Mouse (Mus musculus): ENCODE results near the gene Usp49.

The Usp49 gene

DNA sequence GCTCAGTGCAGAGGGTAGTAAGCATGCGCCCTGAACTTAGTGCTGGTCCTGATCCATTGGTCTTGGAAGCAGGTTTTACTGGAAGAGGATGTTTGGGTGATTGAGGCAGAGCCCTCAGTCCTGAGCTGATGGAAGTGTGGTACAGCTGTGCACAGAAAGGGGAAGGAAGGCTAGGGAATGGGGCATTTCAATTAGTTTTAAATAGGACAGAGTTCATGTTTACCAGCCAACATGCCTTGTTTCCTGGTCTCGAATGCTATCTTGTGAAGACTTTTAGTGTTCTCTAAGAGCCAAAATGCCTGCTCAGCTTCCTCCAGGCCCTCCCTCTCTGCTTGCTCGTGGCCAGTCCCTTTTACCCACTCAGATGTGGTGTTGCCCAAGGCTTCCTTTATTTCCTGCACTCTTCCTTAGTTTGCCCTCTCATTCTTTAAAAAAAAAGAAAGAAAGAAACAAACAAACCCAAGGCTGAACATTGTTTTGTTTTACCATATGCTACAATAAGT lies 28.3 kb downstream of the Usp49 start:
- ChIA-PET CTCF (interaction anchor here in 1 of 4 experiments (0.5 kb wide), 1 partner anchor 196 kb away, joined by 10 read pairs; no protein-coding TSS in a partner anchor), POLR2A (interaction anchor here in 2 of 4 experiments (0.6 to 0.9 kb wide), 2 partner anchors 12 to 14 kb away, joined by 3 to 5 read pairs; no protein-coding TSS in a partner anchor)

DNA sequence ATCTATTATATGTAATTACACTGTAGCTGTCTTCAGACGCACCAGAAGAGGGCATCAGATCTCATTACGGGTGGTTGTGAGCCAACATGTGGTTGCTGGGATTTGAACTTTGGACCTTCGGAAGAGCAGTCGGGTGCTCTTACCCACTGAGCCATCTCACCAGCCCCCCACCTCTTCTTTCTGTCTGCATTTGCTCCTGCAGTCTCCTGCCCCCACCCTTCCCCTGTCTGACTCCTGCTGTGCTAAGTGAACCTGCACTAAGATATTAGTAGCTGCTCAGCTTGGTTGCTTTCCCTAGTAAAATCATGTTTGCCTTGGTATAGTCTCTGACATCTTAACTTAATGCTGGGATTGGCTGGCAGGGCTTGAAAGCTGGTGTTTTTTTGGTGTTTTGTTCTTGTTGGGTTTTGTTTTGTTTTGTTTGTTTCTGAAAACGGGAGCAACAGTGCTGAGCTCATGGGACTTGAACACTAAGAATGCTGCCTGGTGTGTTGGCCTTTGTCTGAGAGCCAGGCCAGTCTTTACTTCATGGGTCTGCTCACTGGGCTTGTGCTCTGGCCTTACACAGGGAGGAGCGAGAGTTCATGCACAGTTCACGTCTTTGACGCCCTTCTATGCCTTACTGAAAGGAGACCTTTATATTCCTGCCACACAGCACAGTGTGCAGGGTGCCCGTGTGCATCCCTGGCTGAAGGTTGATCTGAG lies 32.7 kb downstream of the Usp49 start:
- POLR2A ChIA-PET, result interaction anchor here in 2 of 4 experiments (0.6 to 3.1 kb wide), 11 partner anchors 8 to 178 kb away, joined by 3 to 17 read pairs (median 4); partner anchors contain the start of gene Frs3 (in 1 of the 2)
- CTCF ChIA-PET, result interaction anchor here (0.5 to 3.1 kb wide), 11 partner anchors 9 to 255 kb away, joined by 3 to 19 read pairs (median 4); partner anchors contain the start of genes Frs3 (in 1 of the 4), Gm21981 (in 1 of the 4) and Prickle4 (in 1 of the 4)

DNA sequence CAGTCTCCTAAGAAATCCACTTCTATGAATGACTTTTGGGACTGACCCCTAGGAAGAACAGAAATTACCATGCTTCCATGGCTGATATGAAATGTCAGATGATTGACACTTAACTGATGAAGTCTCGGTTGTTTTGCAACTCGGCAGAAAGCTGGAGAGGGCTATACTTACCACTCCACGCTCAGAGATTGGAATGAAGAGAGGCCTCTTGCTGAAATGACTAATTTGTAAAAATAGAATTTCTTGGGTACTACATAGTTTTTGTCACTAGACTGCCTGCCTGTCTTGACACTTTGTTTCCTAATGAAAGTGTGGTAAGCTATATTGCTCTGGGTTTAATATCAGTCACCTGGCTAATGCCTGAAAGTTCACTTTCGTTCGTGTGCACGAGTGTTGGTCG lies 34.0 kb downstream of the Usp49 start:
- ChIA-PET POLR2A (interaction anchor here in 3 of 4 experiments (0.6 to 3.1 kb wide), 11 partner anchors 8 to 55 kb away, joined by 3 to 17 read pairs (median 3); no protein-coding TSS in a partner anchor), CTCF (no interaction called here)

DNA sequence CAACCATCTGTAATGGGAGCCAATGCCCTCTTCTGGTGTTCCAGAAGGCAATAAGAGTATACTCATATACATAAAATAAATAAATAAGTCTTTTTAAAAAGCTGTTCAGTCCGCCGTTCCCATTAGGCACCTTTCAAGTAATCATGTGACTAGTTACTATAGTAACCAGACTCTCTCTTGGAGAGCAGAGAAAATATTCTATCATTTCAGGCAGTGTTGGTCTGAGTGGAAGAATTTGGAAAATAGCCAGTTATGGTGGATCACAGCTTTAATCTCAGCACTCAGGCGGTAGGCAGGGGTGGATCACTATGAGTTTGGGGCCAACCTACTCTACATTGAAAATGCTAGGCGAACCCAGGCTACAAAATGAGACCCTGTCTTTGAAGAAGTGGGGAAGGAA lies 38.7 kb downstream of the Usp49 start:
- ChIA-PET POLR2A (interaction anchor here in 2 of 4 experiments (1.0 to 7.2 kb wide), 4 partner anchors 9 to 18 kb away, joined by 3 to 66 read pairs (median 3); no protein-coding TSS in a partner anchor), CTCF (interaction anchor here in 1 of 4 experiments (1.0 kb wide), 1 partner anchor 21 kb away, joined by 3 read pairs; no protein-coding TSS in a partner anchor)

DNA sequence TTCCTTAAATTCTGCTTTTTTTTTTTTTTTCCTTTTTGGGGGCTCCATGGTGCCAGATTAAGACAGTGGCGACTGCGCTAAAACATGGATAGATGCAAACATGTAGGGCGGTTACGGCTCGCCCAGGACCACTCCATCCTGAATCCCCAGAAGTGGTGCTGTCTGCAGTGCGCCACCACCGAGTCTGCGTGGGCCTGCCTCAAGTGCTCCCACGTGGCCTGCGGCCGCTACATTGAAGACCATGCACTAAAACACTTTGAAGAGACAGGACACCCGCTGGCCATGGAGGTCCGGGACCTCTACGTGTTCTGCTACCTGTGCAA lies 41.5 kb downstream of the Usp49 start:
- POLR2A ChIA-PET, result interaction anchor here in 3 of 4 experiments (0.7 to 7.2 kb wide), 40 partner anchors 9 to 346 kb away, joined by 3 to 66 read pairs (median 5); partner anchors contain the start of genes Frs3 (in 2 of the 3), Gm21981 (in 2 of the 3), Prickle4 (in 2 of the 3) and Taf8 (in 2 of the 3)
- CTCF ChIA-PET, result interaction anchor here (0.6 to 4.2 kb wide), 21 partner anchors 10 to 429 kb away, joined by 3 to 19 read pairs (median 4); partner anchors contain the start of genes Gm21981 (in 1 of the 4) and Prickle4 (in 1 of the 4)

GRCm38 (mm10) chr17:47672311-47673111 lies 42.0 kb downstream of the Usp49 start:
- CTCF ChIA-PET, result interaction anchor here (0.6 to 4.2 kb wide), 33 partner anchors 9 to 532 kb away, joined by 3 to 19 read pairs (median 4); partner anchors contain the start of genes Gm21981 (in 1 of the 4) and Prickle4 (in 1 of the 4)
- POLR2A ChIA-PET, result interaction anchor here in 3 of 4 experiments (0.7 to 7.2 kb wide), 58 partner anchors 8 to 369 kb away, joined by 3 to 66 read pairs (median 5); partner anchors contain the start of genes Frs3 (in 2 of the 3), Gm21981 (in 2 of the 3), Prickle4 (in 2 of the 3) and Taf8 (in 2 of the 3)

- POLR2A ChIA-PET, result interaction anchor here (0.6 to 2.0 kb wide), 29 partner anchors 8 to 166 kb away, joined by 3 to 21 read pairs (median 4); partner anchors contain the start of genes Prickle4 (in 1 of the 4) and Tomm6 (in 1 of the 4)
- CTCF ChIA-PET, result interaction anchor here (0.5 to 3.9 kb wide), 45 partner anchors 8 to 544 kb away, joined by 3 to 40 read pairs (median 4); partner anchors contain the start of genes Gm21981 (in 2 of the 4), Prickle4 (in 2 of the 4) and Usp49 (in 1 of the 4)
These were observed 46.1 kb downstream of the Usp49 start for GRCm38 (mm10) chr17:47676581-47676980.

GRCm38 (mm10) chr17:47678238-47678637 lies 47.7 kb downstream of the Usp49 start:
- ChIA-PET POLR2A (interaction anchor here in 2 of 4 experiments (0.5 to 2.3 kb wide), 7 partner anchors 8 to 167 kb away, joined by 3 to 5 read pairs (median 3); partner anchors contain the start of genes Gm21981 (in 1 of the 2), Prickle4 (in 1 of the 2) and Tomm6 (in 1 of the 2)), CTCF (interaction anchor here in 2 of 4 experiments (0.8 to 0.9 kb wide), 3 partner anchors 10 to 32 kb away, joined by 3 to 4 read pairs (median 3); partner anchors contain the start of genes Frs3 (in 1 of the 2) and Tomm6 (in 1 of the 2))

GRCm38 (mm10) chr17:47678702-47679101 lies 48.2 kb downstream of the Usp49 start:
- POLR2A ChIA-PET, result interaction anchor here in 2 of 4 experiments (0.5 to 2.3 kb wide), 7 partner anchors 8 to 198 kb away, joined by 3 to 6 read pairs (median 4); partner anchors contain the start of genes Gm21981 (in 1 of the 2), Prickle4 (in 1 of the 2) and Tomm6 (in 1 of the 2)
- CTCF ChIA-PET, result interaction anchor here in 2 of 4 experiments (0.5 to 1.2 kb wide), 5 partner anchors 8 to 63 kb away, joined by 3 to 4 read pairs (median 3); partner anchors contain the start of genes Frs3 (in 1 of the 2) and Tomm6 (in 1 of the 2)

GRCm38 (mm10) chr17:47682836-47683235 lies 52.3 kb downstream of the Usp49 start:
- POLR2A ChIA-PET, result interaction anchor here (0.6 to 7.0 kb wide), 24 partner anchors 10 to 181 kb away, joined by 3 to 66 read pairs (median 4); partner anchors contain the start of genes Gm21981 (in 2 of the 4), Prickle4 (in 2 of the 4) and Taf8 (in 1 of the 4)
- CTCF ChIA-PET, result interaction anchor here in 3 of 4 experiments (1.1 to 1.6 kb wide), 5 partner anchors 10 to 58 kb away, joined by 3 read pairs; partner anchors contain the start of genes Gm21981 (in 1 of the 3) and Prickle4 (in 1 of the 3)

GRCm38 (mm10) chr17:47687409-47688343 lies 57.2 kb downstream of the Usp49 start:
- CTCF ChIA-PET, result interaction anchor here (0.6 to 1.5 kb wide), 6 partner anchors 9 to 355 kb away, joined by 3 to 4 read pairs (median 3); no protein-coding TSS in a partner anchor
- POLR2A ChIA-PET, result interaction anchor here (0.6 to 7.0 kb wide), 21 partner anchors 9 to 202 kb away, joined by 3 to 66 read pairs (median 4); partner anchors contain the start of gene Tfeb (in 1 of the 4)

DNA sequence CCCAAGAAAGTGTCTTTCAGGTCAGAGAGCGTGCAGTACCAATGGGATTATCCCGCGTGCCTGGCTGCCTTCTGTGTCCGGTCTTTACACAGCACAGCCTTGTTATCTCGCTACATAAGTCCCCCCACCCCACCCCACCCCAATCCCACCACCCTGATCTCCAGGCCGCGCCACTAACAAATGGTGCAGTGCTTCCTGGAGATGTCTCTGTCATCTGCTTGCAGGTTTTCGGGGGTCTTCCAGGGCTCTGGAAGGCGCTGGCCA lies 57.8 kb downstream of the Usp49 start, which contains the start of gene Tomm6:
TSS of gene Tomm6 (minus strand) at position 43 of the 264 bp plus-strand sequence.
- ChIA-PET POLR2A (interaction anchor here (0.6 to 4.0 kb wide), 19 partner anchors 8 to 177 kb away, joined by 3 to 18 read pairs (median 4); partner anchors contain the start of gene Tfeb (in 1 of the 4)), CTCF (interaction anchor here in 3 of 4 experiments (0.7 to 1.5 kb wide), 4 partner anchors 10 to 356 kb away, joined by 3 to 4 read pairs (median 4); no protein-coding TSS in a partner anchor)

GRCm38 (mm10) chr17:47688608-47689575 lies 58.4 kb downstream of the Usp49 start, which contains the start of gene Frs3:
Frs3 (plus strand) TSS chr17:47689030.
- ChIA-PET POLR2A (interaction anchor here (0.6 to 4.0 kb wide), 32 partner anchors 9 to 176 kb away, joined by 3 to 18 read pairs (median 4); partner anchors contain the start of genes Tfeb (in 2 of the 4) and Usp49 (in 1 of the 4)), CTCF (interaction anchor here (0.5 to 1.6 kb wide), 12 partner anchors 10 to 207 kb away, joined by 3 to 5 read pairs (median 3); no protein-coding TSS in a partner anchor)

- POLR2A ChIA-PET, result interaction anchor here in 3 of 4 experiments (0.8 to 4.0 kb wide), 24 partner anchors 8 to 313 kb away, joined by 3 to 18 read pairs (median 4); partner anchors contain the start of genes Tfeb (in 2 of the 3) and Usp49 (in 1 of the 3)
These were observed 59.4 kb downstream of the Usp49 start for GRCm38 (mm10) chr17:47689894-47690293.

More at GRCm38 (mm10) chr17:47689894-47690293, 59.4 kb downstream of the Usp49 start:
- CTCF ChIA-PET, result interaction anchor here in 3 of 4 experiments (0.7 to 1.6 kb wide), 8 partner anchors 10 to 178 kb away, joined by 3 to 5 read pairs (median 4); no protein-coding TSS in a partner anchor

All from embryonic stem cell, embryonic (primary cell).